Mouse (Mus musculus): ENCODE results near the gene Sh3d19. TPM values are rescaled to one million over a fixed set of nuclear protein-coding genes. Genes with fewer than 3 reads are reported as not detected.

The Sh3d19 gene
- total and polyA plus RNA-seq, 3 experiments = 0.09 to 1.2 (median 0.49) TPM

DNA sequence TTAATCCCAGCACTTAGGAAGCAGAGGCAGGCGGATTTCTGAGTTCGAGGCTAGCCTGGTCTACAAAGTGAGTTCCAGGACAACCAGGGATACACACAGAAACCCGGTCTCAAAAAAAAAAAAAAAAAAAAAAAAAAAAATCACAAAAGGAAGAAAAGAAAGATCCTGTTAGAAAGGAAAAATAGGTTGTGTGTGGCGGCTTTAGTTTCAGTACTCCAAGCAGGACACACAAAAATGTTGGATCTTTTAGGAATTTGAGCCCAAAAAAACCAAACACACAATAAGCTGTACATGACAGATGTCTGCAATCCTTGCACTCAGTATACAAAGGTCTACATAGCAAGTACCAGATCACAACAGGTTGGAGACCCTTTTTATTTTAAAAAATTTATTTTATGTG, 168.8 kb downstream of the Sh3d19 start:
- no peak for ATAC-seq (ENCODE audit: extremely low read depth, insufficient number of reproducible peaks, low FRiP score, poor library complexity, severe bottlenecking)
- Histone ChIP-seq H3K27me3 (ENCODE audit: insufficient read depth, low read length) (no peaks in the 10 kb centered on the region), H3K36me3 (replicated peaks) (peaks cover 62% of the 10 kb centered on the region), H3K4me3 (ENCODE audit: low read depth, low read length) (no peak overlapping the region; the same call in 1 of the 2 replicates), H3K9me3 (replicated peaks) (no peaks in the 10 kb centered on the region), H3K4me1 (ENCODE audit: insufficient read depth, low read depth, low read length) (peaks cover 38% of the 10 kb centered on the region)
- TF ChIP-seq POLR2AphosphoS5 (IDR thresholded peaks at IDR 0.05; ENCODE audit: insufficient replicate concordance, low read depth, low read length) = no peak
- no peak for TF ChIP-seq CTCF (IDR thresholded peaks at IDR 0.05; ENCODE audit: low read depth, low read length)
- TF ChIP-seq TAL1 (conservative IDR thresholded peaks at IDR 0.05; ENCODE audit: low read depth, low read length) = no peak
- TF ChIP-seq GATA2 (IDR thresholded peaks at IDR 0.05; ENCODE audit: borderline replicate concordance, low read depth, low read length) = no peak
- no peak for TF ChIP-seq GATA1 (IDR thresholded peaks at IDR 0.05; ENCODE audit: borderline replicate concordance, low read length)
- no peak for DNase-seq (ENCODE audit: low spot score)

DNA sequence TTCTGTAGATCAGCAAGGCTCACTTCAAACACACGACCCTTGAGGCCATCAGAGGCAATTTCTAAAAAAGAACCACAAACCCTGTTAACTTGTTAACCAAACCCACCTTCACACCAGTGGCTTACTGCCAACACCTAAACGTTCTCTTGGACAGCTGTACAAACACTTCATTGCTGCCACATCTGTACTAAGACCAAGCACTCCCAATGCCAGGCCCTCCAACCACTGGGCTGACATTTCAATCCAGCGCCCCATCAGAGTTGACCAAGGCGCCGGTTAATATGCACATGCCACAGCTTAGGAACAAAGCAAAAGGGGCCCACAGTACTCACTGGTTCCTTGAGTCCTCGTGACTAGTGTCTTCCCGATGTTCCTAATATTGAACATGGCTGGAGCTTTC, 170.5 kb downstream of the Sh3d19 start:
- DNase-seq (ENCODE audit: low spot score) (no peak), ATAC-seq (ENCODE audit: extremely low read depth, insufficient number of reproducible peaks, low FRiP score, poor library complexity, severe bottlenecking) (no peak)
- no peaks in the 10 kb centered on the region for H3K27me3 ChIP-seq (ENCODE audit: insufficient read depth, low read length)
- no peak for TF ChIP-seq CTCF (IDR thresholded peaks at IDR 0.05; ENCODE audit: low read depth, low read length)
- peak overlapping the region; percentile 96 for H3K4me3 ChIP-seq (ENCODE audit: low read depth, low read length)
- H3K36me3 ChIP-seq (replicated peaks) = peaks cover 58% of the 10 kb centered on the region
- peaks cover 33% of the 10 kb centered on the region for H3K4me1 ChIP-seq (ENCODE audit: insufficient read depth, low read depth, low read length)
- H3K9me3 ChIP-seq (replicated peaks) = no peaks in the 10 kb centered on the region

DNA sequence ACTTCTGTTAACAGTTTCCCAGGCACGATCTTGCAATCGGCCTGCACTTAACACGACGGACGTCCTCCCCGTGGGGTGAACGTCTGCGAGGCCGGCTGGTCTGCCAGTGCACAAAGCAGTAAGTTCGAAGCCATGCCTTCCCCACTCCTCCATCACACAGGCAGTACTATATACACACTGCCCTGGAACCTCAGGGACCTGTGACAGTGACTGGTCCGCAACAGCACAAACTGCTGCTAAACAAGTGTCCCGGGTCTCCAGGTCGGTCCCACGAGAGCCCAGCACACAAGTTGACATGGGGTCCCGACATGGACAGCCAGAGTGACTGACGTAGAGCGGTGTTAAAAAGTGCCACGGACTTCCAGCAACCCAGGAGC, 171.0 kb downstream of the Sh3d19 start:
- TF ChIP-seq CTCF (IDR thresholded peaks at IDR 0.05; ENCODE audit: low read depth, low read length) (no peak), GATA2 (IDR thresholded peaks at IDR 0.05; ENCODE audit: borderline replicate concordance, low read depth, low read length) (no peak), TAL1 (conservative IDR thresholded peaks at IDR 0.05; ENCODE audit: low read depth, low read length) (no peak), POLR2AphosphoS5 (IDR thresholded peaks at IDR 0.05; ENCODE audit: insufficient replicate concordance, low read depth, low read length) (no peak), GATA1 (IDR thresholded peaks at IDR 0.05; ENCODE audit: borderline replicate concordance, low read length) (no peak)
- H3K9me3 ChIP-seq (replicated peaks) = no peaks in the 10 kb centered on the region
- no peaks in the 10 kb centered on the region for H3K27me3 ChIP-seq (ENCODE audit: insufficient read depth, low read length)
- peak; percentile 15 for DNase-seq (ENCODE audit: low spot score)
- H3K4me3 ChIP-seq (ENCODE audit: low read depth, low read length) = peak overlapping the region; percentile 96
- peaks cover 53% of the 10 kb centered on the region for H3K36me3 ChIP-seq (replicated peaks)
- H3K4me1 ChIP-seq (ENCODE audit: insufficient read depth, low read depth, low read length) = peaks cover 33% of the 10 kb centered on the region
- no peak for ATAC-seq (ENCODE audit: extremely low read depth, insufficient number of reproducible peaks, low FRiP score, poor library complexity, severe bottlenecking)

DNA sequence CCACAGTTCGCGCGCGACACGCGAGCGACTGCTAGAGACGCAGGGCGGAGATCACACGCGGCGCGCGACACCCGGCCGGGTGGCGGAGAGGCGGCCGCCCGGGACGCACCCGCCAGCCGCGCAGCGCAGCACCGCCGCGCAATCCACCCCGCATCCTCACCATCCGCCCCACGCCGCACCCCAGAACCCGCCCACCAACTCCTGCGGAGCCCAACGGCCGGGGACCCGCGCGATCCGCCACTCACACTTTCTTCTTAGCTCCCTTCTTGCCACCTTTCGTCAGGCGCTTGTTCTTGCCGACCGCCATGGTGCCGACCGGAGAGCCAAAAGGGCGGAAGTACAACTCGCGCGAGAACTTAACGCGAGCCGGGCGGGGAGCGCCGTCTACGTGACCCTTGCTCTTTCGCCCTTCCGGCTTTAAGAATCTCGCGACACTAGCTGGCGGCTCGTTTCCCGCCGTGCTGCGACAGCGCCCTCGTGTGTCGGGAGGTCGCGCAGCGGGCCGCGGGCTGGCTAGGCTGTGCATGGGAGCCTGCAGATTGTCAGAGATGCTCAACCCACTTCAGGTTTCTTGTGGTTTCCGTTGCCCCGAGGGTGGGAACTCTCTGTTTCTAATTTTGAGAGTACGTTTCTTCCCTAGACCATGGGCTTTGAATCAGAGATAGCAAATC, 171.5 kb downstream of the Sh3d19 start, which contains the start of gene Rps3a1:
Rps3a1 (minus strand) TSS at position 440 of the 671 bp plus-strand sequence.
- DNase-seq (ENCODE audit: low spot score) (peak; percentile 83), ATAC-seq (ENCODE audit: extremely low read depth, insufficient number of reproducible peaks, low FRiP score, poor library complexity, severe bottlenecking) (peak; percentile 81)
- TF ChIP-seq GATA1 (IDR thresholded peaks at IDR 0.05; ENCODE audit: borderline replicate concordance, low read length) (no peak), GATA2 (IDR thresholded peaks at IDR 0.05; ENCODE audit: borderline replicate concordance, low read depth, low read length) (no peak), CTCF (IDR thresholded peaks at IDR 0.05; ENCODE audit: low read depth, low read length) (peak; percentile 87), TAL1 (conservative IDR thresholded peaks at IDR 0.05; ENCODE audit: low read depth, low read length) (no peak)
- Histone ChIP-seq H3K4me1 (ENCODE audit: insufficient read depth, low read depth, low read length) (peaks cover 33% of the 10 kb centered on the region), H3K36me3 (replicated peaks) (peaks cover 50% of the 10 kb centered on the region), H3K4me3 (ENCODE audit: low read depth, low read length) (peak within 1 kb of the TSS; percentile 96), H3K9me3 (replicated peaks) (no peaks in the 10 kb centered on the region), H3K27me3 (ENCODE audit: insufficient read depth, low read length) (no peaks in the 10 kb centered on the region)

DNA sequence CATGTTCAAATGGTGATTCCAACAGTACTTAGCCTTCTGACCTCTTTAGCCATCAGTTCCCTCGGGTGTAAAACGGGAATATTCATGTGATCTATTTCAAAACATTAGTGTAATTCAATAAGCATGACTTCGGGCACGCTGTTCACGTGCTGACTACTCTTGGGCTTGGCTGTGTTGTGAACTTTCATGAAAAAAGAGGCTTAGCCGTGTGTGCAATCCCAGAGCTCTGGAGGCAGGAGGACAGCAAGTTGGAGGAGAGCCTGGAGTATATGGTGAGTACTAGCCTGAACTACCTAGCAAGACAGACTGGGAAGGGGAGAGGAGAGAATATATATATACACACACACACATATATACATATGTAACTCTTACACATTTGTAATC, 172.0 kb downstream of the Sh3d19 start:
- peak overlapping the region; percentile 96 for H3K4me3 ChIP-seq (ENCODE audit: low read depth, low read length)
- no peaks in the 10 kb centered on the region for H3K27me3 ChIP-seq (ENCODE audit: insufficient read depth, low read length)
- ATAC-seq (ENCODE audit: extremely low read depth, insufficient number of reproducible peaks, low FRiP score, poor library complexity, severe bottlenecking) (0 out of 2 replicates have a peak, but pooled peaks have one; percentile 17), DNase-seq (ENCODE audit: low spot score) (no peak)
- peaks cover 29% of the 10 kb centered on the region for H3K4me1 ChIP-seq (ENCODE audit: insufficient read depth, low read depth, low read length)
- TF ChIP-seq CTCF (IDR thresholded peaks at IDR 0.05; ENCODE audit: low read depth, low read length) = no peak
- no peak for TF ChIP-seq GATA2 (IDR thresholded peaks at IDR 0.05; ENCODE audit: borderline replicate concordance, low read depth, low read length)
- TF ChIP-seq GATA1 (IDR thresholded peaks at IDR 0.05; ENCODE audit: borderline replicate concordance, low read length) = no peak
- TF ChIP-seq TAL1 (conservative IDR thresholded peaks at IDR 0.05; ENCODE audit: low read depth, low read length) = no peak
- TF ChIP-seq POLR2AphosphoS5 (IDR thresholded peaks at IDR 0.05; ENCODE audit: insufficient replicate concordance, low read depth, low read length) = no peak
- peaks cover 44% of the 10 kb centered on the region for H3K36me3 ChIP-seq (replicated peaks)
- no peaks in the 10 kb centered on the region for H3K9me3 ChIP-seq (replicated peaks)

DNA sequence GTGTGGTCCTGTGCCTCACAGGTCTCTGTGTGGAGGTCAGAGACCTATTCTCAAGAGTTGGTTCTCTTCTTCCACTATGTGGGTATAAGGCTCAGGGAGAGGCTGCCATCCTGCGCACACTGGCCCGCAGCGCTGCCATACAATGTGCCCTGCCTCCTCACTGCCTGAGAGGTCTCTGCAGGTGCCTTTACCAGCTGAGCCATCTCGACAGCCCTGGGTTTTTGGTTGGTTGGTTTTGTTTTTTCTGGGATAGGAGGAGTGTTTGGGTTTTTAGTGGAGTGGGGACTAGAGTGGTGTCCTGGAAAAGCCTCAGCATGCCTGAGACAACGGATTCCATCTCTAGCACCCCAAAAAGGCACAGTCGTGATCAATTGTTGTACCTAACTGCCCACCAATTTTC, 172.4 kb downstream of the Sh3d19 start:
- H3K4me3 ChIP-seq (ENCODE audit: low read depth, low read length) = peak overlapping the region; percentile 96; the same call in 1 of the 2 replicates
- ATAC-seq (ENCODE audit: extremely low read depth, insufficient number of reproducible peaks, low FRiP score, poor library complexity, severe bottlenecking) = no peak

More for the DNA sequence above, 172.4 kb downstream of the Sh3d19 start:
- peaks cover 41% of the 10 kb centered on the region for H3K36me3 ChIP-seq (replicated peaks)
- H3K9me3 ChIP-seq (replicated peaks) = no peaks in the 10 kb centered on the region
- H3K27me3 ChIP-seq (ENCODE audit: insufficient read depth, low read length) = no peaks in the 10 kb centered on the region
- peaks cover 27% of the 10 kb centered on the region for H3K4me1 ChIP-seq (ENCODE audit: insufficient read depth, low read depth, low read length)
- no peak for TF ChIP-seq GATA2 (IDR thresholded peaks at IDR 0.05; ENCODE audit: borderline replicate concordance, low read depth, low read length)
- TF ChIP-seq POLR2AphosphoS5 (IDR thresholded peaks at IDR 0.05; ENCODE audit: insufficient replicate concordance, low read depth, low read length) = no peak
- no peak for TF ChIP-seq CTCF (IDR thresholded peaks at IDR 0.05; ENCODE audit: low read depth, low read length)
- no peak for TF ChIP-seq GATA1 (IDR thresholded peaks at IDR 0.05; ENCODE audit: borderline replicate concordance, low read length)
- TF ChIP-seq TAL1 (conservative IDR thresholded peaks at IDR 0.05; ENCODE audit: low read depth, low read length) = no peak
- no peak for DNase-seq (ENCODE audit: low spot score)

Measured in G1E (cell line).